Mouse (Mus musculus): ENCODE measurements around the gene Mfap5.
"Not testable (repeated sequence)": the region's sequence is repeated elsewhere in the genome, so short reads cannot be mapped to it uniquely, and the experiment has no call there.

The Mfap5 gene

DNA sequence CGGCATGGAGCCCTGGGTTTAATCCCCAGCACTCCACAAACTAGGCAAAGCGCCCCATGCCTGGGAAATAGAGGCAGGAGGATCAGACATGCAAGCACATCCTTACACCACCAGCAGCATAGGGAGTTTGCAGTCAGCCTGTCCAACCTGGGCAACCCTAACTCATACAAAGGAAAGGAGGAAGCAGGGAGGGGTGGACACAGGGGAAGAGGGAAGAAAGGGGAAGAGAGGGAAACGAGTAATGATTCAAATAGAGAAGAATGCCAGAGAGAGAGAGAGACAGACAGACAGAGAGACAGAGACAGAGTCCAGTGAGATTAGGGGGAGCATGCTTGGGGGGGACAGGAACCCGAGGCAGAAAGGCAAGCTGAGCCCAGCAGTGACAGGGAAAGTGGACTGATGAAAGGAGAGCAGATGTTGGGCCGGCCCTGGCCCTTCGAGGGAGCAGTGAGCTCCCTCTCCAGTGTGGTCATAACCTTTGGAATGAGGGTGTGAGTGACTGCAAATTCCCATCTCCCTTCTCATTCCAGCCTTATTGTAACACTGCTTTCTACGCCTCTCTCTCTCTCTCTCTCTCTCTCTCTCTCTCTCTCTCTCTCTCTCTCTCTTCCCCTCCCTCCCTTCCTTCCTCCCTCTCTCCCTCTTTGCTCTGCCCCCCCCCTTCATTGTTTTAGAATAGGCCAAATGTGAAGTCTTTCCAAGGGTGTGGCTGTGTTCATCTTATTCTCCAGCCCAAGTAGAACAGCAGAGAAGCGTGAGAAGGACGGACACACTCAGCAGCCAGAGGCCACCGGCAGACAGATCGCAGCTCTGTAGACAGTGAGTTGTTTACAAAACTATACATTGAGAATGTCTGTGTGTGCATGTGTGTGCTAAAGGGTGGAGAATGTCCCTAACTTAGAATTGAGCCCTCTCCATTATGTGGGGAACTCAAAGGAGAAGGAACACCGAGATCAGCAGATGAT, 7.6 kb downstream of the Mfap5 start:
- no peak for DNase-seq (ENCODE audit: low spot score in 2 of 2)

DNA sequence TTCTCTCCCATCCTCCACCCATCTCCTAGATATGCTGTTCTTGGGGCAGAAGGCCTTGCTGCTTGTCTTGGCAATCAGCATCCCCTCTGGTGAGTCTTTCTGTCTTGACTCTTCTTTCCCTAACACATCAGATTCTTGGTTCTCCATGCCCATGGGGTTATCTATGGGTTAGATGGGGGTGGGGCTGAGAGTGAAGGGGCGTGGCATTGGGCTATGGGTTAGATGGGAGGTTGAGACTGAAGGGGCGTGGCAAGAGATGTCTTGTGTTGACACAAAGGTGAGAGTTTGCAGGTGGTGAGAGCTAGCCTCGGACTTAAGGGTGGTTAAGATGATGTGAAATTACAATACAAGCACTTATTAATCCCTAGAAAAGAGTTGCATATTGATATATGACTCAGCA, 8.7 kb downstream of the Mfap5 start:
- no peak for DNase-seq (ENCODE audit: low spot score in 2 of 2)

DNA sequence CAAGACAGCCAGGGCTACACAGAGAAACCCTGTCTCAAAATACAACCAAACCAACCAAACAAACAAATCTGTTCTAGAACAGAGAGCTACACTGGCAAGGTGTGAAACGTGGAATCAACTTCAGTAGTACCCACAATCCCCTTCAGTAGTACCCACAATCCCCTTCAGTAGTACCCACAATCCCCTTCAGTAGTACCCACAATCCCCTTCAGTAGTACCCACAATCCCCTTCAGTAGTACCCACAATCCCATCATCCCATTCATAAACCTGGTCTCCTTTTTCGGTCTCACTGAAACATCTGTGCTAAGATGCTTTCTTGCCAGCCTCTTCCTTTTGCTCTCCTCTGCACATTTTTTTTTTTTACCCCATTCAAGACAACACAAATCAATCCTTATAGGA, 10.1 kb downstream of the Mfap5 start:
- not testable (repeated sequence) for DNase-seq (ENCODE audit: low spot score in 2 of 2)

DNA sequence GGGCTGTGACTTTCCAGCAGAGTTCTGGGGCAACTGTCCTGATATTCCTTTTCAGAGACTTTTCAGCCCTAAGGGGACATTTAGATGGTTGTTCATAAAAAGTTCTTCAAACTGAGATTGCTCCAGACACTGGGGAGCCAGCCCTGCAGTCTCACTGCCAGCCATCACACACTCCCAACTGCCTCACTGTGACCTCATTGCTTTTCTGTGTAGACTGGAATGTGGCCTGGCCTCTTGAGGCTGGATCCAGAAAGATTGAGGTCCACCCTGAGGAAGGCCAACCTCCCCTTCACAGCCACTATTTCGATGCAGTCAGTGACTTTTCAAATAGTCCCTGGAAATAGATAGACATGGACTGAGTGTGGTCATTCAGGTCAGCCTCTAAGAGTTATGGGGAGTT, 12.0 kb downstream of the Mfap5 start:
- no peak for DNase-seq (ENCODE audit: low spot score in 2 of 2)

DNA sequence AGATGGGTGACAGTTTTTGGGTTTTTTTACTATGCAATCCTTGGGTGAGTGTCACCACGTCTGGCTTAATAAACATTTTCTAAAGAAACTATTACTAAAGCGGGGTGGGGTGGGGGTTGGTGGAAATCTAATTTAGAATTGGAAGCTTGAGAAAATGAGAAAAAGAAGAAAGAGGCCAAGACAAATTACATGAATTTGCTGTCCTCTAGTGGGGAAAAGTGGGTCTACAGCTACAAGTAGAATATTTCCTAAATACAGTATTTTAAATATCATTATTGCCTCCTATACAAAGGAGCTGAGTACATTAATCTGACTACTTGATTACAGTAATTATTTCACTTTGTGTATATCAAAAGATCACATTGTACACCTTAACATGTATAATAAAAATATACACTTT, 13.7 kb downstream of the Mfap5 start:
- no peak for DNase-seq (ENCODE audit: low spot score in 2 of 2)

DNA sequence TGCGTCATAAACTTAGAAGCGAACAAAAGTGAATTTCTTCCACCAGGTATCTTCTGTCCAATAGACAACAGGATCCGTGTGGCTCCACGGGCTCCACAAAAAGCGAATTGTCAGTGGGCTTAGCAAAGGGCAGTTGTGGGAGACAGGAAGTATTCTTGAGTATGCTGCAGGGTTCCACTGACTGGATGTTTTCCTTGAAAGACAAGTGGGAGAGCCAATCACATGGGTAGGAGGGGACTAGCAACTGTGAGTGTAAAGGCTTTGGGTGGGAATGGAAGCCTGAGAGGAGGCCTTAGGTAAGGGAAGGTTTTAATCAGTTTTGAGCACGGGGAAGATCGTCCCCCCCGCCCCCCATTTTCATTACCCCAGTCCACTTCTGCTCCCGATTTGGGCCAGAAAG, 16.9 kb downstream of the Mfap5 start:
- no peak for DNase-seq (ENCODE audit: low spot score in 2 of 2)

DNA sequence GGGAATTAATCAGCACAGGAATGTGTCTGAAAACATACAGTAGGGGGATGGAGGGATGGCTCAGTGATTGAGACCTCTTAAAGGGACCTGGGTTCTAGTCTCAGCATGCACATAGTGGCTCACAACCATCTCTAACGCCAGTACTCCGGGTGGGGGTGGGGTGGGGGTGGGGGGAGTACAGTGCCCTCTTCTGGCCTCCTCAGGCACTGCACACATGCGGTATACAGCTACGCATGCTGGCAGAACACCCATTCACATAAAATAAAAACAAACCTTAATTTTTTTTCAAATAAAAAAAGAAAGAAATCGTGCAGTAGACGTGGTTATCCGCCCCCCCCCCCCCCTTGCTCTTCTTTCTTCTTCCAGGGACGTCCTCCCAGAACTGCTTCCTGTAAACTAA, 17.6 kb downstream of the Mfap5 start:
- no peak for DNase-seq (ENCODE audit: low spot score in 2 of 2)

DNA sequence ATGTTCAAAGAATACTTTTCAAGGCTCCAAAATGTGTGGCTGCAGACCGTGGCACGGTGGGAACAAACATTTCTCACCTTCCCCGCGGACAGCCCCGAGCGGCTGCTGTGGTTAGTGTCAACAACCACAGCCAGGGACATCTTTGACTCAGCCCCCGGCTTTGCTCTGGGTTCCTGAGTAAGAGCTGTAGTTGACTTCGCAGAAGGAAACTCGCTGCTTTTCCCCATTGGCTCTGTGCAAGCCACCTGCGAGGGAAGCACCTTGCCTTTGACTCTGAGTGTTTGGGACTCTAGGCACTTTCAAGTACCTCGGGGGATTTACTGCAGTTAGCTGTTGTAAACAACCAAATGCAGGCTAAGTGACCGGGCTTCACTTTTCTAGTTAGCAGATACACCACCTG, 22.0 kb downstream of the Mfap5 start:
- DNase-seq (ENCODE audit: low spot score in 2 of 2): no peak

DNA sequence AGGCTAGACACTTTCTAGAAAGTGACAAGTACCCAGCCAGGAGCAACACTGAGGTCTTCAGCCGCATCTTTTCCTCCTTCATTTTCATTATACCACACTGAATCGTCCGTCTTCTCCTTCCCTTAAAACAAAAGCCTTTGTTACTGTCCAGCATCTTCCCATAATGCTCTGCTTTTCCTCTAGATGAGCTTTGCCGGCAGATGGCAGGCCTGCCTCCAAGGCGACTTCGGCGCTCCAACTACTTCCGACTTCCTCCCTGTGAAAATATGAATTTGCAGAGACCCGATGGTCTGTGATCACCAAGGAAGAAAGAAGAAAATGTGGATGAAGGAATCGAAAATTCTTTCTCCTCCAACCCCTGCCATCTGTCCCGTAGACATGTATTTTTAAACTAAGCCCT, 22.5 kb downstream of the Mfap5 start:
- no peak for DNase-seq (ENCODE audit: low spot score in 2 of 2)

DNA sequence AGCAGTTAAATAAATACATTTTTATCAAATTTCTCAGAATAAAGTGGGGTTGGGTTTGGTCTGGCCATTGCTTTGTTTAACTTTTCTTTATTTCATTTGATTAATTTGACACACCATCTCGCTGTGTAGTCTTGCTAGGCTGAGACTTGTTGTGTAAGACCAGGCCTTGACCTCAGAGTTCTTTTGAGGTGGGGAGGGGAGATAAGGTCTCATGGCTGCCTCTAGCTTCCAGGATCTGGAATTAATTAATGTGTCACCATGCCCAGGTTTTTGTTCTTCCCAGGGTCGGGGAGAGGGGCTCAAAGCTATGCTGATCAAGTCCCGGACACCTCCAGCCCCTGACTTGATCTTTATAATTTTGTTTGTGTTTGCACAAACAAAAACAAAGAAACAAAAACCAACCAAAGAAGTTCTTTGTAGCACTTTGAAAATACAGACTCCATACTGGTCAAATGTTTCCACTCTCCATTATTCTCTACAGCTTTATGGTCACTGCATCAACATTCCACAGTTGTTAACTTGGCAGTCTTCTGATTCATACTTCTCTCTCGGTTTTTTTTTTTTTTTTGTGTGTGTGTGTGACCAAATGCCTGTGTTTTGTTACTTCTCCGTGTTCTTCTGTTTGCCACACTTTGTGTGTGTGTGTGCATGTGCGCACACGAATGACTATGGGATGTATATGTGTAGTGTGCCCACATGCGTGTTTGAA, 26.0 kb downstream of the Mfap5 start:
- no peak for DNase-seq (ENCODE audit: low spot score in 2 of 2)

DNA sequence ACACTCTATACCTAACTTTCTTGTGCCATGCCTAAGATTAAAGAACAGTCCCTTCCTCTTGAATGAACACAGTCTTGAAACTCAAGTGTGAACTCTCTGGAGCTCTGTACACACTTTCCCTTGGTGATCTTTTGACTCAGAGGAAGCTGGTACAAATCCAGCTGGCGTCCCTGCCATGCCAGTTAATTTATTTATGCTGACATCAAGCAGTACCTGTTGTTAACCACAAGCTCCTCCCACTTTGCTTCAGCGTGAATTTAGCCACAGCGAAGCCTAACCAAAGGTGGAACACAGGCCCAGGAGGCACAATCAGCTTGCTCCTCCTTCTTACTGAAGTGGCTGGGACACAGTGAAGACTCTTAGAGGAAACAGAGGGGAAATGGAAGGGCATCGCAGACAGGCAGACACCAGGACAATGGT, 27.2 kb downstream of the Mfap5 start:
- no peak for DNase-seq (ENCODE audit: low spot score in 2 of 2)

DNA sequence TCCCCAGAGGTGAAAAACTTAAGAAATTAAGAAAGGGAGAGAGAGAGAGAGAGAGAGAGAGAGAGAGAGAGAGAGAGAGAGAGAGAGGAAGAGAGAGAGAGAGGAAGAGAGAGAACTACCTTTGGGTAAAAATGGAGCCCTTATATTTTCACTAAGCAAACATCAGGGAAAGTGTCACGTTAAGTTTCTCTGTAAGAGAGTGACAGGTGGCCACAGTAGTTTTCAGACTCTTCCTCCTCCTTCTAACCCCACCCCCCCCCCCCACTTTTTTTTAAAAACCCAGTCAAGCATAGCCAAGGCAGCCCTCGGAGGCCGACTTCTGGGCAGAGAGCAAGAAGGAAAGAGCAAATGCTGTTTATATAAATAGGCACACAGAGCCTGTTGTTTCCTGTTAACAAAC, 28.4 kb downstream of the Mfap5 start:
- no peak for DNase-seq (ENCODE audit: low spot score in 2 of 2)

DNA sequence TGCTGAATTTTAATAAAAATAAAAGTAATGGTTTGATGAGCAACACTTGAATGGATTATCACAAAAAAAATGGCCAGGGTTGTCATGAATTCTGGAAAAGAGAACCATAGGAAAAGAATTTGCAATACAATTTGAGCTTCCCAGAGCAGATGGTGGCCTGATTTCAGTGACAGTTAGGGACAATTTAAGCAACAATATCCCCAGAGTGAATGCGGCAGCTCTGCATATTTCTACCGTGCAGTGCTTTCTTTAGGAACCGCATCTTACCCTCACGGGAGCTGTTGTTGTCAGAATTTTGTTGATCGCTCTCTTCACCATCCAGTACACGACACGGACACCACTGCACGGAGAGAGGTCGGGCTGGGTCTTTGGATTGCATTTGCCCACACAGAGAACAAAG, 33.9 kb downstream of the Mfap5 start:
- DNase-seq (ENCODE audit: low spot score in 2 of 2): no peak

DNA sequence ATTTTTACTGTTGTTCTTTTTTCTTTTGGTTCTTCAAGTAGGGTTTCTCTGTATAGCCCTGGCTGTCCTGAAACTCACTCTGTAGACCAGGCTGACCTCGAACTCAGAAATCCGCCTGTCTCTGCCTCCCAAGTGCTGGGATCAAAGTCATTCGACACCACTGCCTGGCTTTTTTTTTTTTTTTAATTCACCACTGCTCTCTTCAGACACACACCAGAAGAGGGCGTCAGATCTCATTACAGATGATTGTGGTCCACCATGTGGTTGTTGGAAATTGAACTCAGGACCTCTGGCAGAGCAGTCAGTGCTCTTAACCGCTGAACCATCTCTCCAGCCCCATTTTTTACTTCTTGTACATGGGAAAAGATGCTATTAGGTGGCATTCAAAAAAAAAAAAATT, 36.8 kb downstream of the Mfap5 start:
- not testable (repeated sequence) for DNase-seq (ENCODE audit: low spot score in 2 of 2)

DNA sequence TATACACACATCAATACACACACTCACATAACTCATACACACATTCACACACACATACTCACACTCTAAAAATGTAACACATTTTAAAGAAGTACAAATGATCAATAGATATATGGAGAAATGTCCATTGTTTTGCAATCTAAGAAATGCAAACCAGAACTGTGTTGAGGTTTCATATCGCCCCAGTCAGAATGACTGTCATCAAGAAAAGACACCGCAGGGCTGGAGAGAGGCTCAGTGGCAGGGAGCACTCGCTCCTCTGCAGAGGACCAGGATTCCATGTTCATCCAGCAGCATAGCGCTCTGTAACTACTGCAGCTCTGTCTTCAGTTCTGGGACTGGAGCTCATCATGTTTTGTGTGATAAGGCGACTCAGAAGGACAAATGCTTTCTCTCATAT, 37.9 kb downstream of the Mfap5 start:
- DNase-seq (ENCODE audit: low spot score in 2 of 2): no peak

DNA sequence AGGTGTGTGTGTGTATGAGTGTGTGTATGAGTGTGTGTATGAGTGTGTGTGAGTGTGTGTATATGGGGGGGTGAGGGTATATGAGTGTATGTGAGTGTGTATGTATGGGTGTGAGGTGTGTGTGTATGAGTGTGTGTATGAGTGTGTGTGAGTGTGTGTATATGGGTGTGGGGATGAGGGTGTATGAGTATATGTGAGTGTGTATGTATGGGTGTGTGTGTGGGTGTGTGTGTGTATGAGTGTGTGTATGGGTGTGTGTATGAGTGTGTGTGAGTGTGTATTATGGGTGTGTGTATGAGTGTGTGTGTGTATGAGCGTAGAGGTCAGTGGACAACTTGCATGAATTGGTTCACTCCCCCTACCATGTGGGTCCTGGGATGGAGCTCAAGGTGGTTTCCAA, 39.0 kb downstream of the Mfap5 start:
- DNase-seq (ENCODE audit: low spot score in 2 of 2): no peak

DNA sequence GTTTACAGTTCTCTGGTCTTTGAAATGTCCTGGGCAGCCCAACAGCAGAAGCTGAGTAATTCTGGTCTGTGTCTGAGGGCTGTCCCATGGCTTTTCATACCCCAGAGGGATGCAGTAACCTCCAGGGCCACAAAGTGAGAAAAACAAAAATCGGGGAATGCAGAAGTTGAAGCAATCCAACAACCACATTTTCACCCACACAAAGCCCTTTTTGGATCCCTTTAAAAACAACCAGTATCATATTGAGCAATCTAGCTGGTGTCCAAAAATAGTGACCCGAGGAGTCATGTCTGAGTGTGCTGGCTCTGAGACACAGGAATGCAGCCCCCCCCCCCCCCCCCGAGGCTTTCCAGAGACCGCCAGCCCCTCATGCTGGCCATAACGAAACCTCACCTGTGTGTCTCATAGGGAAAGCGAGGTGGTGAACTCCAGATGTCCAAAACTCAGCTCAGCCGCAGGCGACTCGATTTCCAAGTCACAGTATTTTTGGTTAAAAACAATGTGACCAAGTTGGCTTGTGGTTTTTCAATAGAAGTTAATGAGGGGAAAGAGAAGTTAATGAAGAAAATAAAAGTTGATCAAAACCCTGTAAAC, 39.7 kb downstream of the Mfap5 start:
- DNase-seq (ENCODE audit: low spot score in 2 of 2): no peak

DNA sequence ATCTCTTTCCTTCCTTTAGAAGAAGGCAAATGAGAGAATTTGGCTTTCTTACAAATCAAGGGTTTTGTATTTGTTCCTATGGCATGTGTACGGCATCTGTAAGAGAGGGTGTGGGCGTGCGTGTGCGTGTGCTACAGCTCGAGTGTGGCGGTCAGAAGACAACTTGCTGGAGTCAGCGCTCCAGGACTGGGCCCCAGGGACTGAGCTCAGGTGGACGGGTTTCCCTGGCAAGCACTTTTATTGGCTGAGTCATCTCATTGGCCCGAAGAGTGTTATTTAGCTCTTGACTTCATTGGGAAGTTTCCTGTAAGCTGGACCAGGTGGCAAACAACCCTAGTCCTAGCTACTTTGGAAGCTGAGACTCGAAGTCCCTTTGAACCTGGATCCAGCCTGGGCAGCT, 40.3 kb downstream of the Mfap5 start:
- DNase-seq (ENCODE audit: low spot score in 2 of 2): no peak

DNA sequence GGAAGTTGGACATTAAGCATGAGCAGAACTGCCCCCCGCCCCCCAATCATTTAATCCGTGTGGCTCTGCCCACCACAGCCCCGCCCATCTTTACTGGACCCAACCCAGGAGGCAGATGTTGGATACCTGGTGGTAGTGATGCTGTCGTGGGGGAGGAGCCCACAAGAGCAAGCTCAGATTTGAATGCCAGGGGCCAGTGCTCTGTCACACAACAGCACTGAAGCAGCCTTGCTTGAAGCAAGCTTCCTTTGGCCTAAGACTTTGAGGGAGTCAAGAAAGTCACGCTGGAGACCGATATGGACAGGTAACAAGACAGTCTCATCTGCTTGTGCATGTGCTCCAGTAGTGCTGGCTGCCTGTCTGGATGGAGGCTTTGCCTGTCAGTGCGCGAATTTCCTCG, 48.0 kb downstream of the Mfap5 start, which contains the start of gene Aicda:
TSS of gene Aicda (plus strand) at position 196 of the 400 bp plus-strand sequence.
- no peak for DNase-seq (ENCODE audit: low spot score in 2 of 2)

DNA sequence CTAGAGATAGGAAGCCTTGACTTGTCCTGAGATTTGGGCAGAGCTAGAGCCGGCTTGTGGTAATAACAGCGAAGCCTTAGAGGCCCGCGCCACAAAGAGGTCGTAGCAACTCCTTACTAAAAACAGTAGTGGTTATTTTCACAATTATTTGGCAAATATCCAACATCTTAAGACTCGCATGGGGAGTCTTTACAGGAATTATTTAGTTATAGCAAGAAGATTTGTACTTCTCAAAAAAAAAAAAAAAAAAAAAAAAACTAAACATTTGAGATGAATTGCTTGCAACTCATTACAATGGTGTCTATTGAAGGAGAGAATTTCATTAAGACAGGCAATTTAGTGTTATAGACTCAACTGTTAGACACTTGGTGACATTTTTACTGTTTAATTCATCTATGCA, 48.5 kb downstream of the Mfap5 start:
- no peak for DNase-seq (ENCODE audit: low spot score in 2 of 2)

DNA sequence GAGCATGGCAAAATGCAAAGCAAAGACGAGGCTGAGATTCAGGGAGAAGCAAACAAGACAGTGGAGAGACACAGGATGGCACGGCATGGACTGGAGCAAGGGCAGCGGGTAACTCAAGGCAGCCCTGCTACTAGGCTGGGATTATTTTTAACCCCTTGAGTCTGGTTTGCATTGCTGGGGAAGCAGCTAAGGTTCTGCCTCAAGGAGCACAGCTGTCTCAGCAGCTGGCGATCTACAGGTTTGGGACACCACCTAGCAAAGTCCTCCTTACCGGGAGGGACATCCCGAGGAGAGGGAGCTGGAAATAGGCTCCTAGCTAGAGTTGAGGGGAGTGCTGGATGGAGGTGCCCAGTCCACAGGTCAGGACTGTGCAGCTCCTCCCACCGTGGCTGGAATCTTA, 49.6 kb downstream of the Mfap5 start:
- no peak for DNase-seq (ENCODE audit: low spot score in 2 of 2)

DNA sequence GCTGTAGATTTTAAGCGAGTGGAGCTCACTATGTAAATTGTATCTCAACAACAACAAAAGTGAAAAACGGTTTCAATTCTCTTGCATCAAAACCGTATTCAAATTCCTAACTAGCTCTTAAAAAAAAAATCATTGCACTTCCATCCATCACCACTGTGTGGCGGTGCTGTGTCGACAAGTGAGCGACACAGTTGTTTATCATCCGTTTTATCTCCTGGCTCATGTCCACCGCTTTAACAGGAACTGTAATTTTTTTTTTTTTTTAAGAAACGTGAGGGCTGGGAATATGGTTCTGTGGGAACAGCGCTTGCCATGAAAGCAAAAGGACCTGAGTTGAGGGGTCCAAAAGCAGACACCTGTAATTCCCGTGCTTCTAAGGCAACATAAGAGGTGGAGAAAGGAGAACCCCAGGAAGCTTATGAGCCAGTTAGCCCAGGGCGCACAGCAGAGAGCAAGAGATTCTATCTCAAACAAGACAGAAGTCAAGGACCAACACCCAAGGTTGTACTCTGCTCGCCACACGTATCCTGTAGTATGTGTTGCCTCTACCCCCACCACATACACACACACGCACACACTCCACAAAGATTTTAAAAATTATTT, 51.4 kb downstream of the Mfap5 start:
- peak in 1 of 2 experiments; percentile 69 for DNase-seq (ENCODE audit: low spot score in 2 of 2)

Data from frontal cortex, postnatal 14 days (tissue).